Mouse (Mus musculus) heart, postnatal 25 days (tissue): ENCODE measurements around the gene Ssc4d. TPM values are rescaled to one million over a fixed set of nuclear protein-coding genes. Genes with fewer than 3 reads are reported as not detected.

ENCODE experiments used
- DNase-seq: peaks from one replicate; pipeline ENCODE4 v3.0.0; 2022; ENCODE audit warnings: low spot score
- intact Hi-C: fragments of 180-260 bp; cut with DNase I; formaldehyde crosslinking; loops from one replicate; pipeline ENCODE4 v1.15.1; 2025
- total RNA-seq, 2 experiments: library from RNA; stranded (reverse); gene quantifications; 2 replicates each; pipeline ENCODE4 v1.2.3; 2021

Gene Ssc4d
- under 1 TPM; 0.28 to 0.68 TPM for total RNA-seq

GRCm38 (mm10) chr5:135974365-135974764, at the start of gene Ssc4d:
TSS of gene Ssc4d (minus strand) at chr5:135974531.
- intact Hi-C loops, result no loop called here
- no peak for DNase-seq

- no peak for DNase-seq
- intact Hi-C loops, result no loop called here
These were observed 45.6 kb upstream of the Ssc4d start for GRCm38 (mm10) chr5:136019907-136020306.

- no peak for DNase-seq
- intact Hi-C loops, result no loop called here
These were observed 44.4 kb upstream of the Ssc4d start for GRCm38 (mm10) chr5:136018726-136019125.

- intact Hi-C loops, result no loop called here
- DNase-seq, result no peak
These were observed 42.9 kb upstream of the Ssc4d start for GRCm38 (mm10) chr5:136017262-136017661.

GRCm38 (mm10) chr5:136016014-136016876, 41.9 kb upstream of the Ssc4d start:
- intact Hi-C loops, result no loop called here
- DNase-seq, result no peak

- intact Hi-C loops, result no loop called here
These were observed 41.3 kb upstream of the Ssc4d start for GRCm38 (mm10) chr5:136015586-136015985.

GRCm38 (mm10) chr5:136014877-136015276, 40.5 kb upstream of the Ssc4d start:
- intact Hi-C loops, result no loop called here

More at GRCm38 (mm10) chr5:136015586-136015985, 41.3 kb upstream of the Ssc4d start:
- DNase-seq, result no peak

GRCm38 (mm10) chr5:136007745-136008144, 33.4 kb upstream of the Ssc4d start:
- intact Hi-C loops, result no loop called here
- no peak for DNase-seq

More at GRCm38 (mm10) chr5:136014877-136015276, 40.5 kb upstream of the Ssc4d start:
- DNase-seq, result no peak

- intact Hi-C loops, result no loop called here
- no peak for DNase-seq
These were observed 30.2 kb upstream of the Ssc4d start for GRCm38 (mm10) chr5:136004537-136004936.

GRCm38 (mm10) chr5:136002751-136003151, 28.4 kb upstream of the Ssc4d start:
- DNase-seq, result no peak
- intact Hi-C loops, result no loop called here

GRCm38 (mm10) chr5:136002325-136002724, 28.0 kb upstream of the Ssc4d start:
- DNase-seq, result no peak
- intact Hi-C loops, result no loop called here

GRCm38 (mm10) chr5:136001222-136001621, 26.9 kb upstream of the Ssc4d start:
- no peak for DNase-seq
- intact Hi-C loops, result no loop called here

GRCm38 (mm10) chr5:135996162-135996561, 21.8 kb upstream of the Ssc4d start:
- DNase-seq, result no peak
- intact Hi-C loops, result no loop called here

- DNase-seq, result peak; percentile 80
- intact Hi-C loops, result no loop called here
These were observed 20.7 kb upstream of the Ssc4d start, which contains the start of gene Dtx2 for GRCm38 (mm10) chr5:135994725-135995687. TSS of gene Dtx2 (plus strand) at chr5:135994800.

- intact Hi-C loops, result no loop called here
- DNase-seq, result no peak
These were observed 20.0 kb upstream of the Ssc4d start for GRCm38 (mm10) chr5:135994335-135994724.

- no peak for DNase-seq
- intact Hi-C loops, result no loop called here
These were observed 19.1 kb upstream of the Ssc4d start for GRCm38 (mm10) chr5:135993381-135993965.

GRCm38 (mm10) chr5:135990601-135991000, 16.3 kb upstream of the Ssc4d start:
- no peak for DNase-seq
- intact Hi-C loops, result no loop called here

- no peak for DNase-seq
- intact Hi-C loops, result no loop called here
These were observed 12.9 kb upstream of the Ssc4d start for GRCm38 (mm10) chr5:135987248-135987647.

GRCm38 (mm10) chr5:135984546-135985044, 10.3 kb upstream of the Ssc4d start:
- intact Hi-C loops, result loop anchor here (5.0 kb wide), 3 partner anchors 43 to 203 kb away; no protein-coding TSS in a partner anchor

GRCm38 (mm10) chr5:135982398-135982797, 8.1 kb upstream of the Ssc4d start:
- intact Hi-C loops, result loop anchor here (2.0 to 5.0 kb wide), 4 partner anchors 45 to 205 kb away; no protein-coding TSS in a partner anchor
- DNase-seq, result peak; percentile 38

More at GRCm38 (mm10) chr5:135984546-135985044, 10.3 kb upstream of the Ssc4d start:
- DNase-seq, result no peak
